Mouse (Mus musculus): ENCODE results near the gene Slc16a11. TPM values are rescaled to one million over a fixed set of nuclear protein-coding genes. Genes with fewer than 3 reads are reported as not detected.

The Slc16a11 gene
- polyA plus RNA-seq, 1 experiment from 2014 or later: 1.1 TPM

DNA sequence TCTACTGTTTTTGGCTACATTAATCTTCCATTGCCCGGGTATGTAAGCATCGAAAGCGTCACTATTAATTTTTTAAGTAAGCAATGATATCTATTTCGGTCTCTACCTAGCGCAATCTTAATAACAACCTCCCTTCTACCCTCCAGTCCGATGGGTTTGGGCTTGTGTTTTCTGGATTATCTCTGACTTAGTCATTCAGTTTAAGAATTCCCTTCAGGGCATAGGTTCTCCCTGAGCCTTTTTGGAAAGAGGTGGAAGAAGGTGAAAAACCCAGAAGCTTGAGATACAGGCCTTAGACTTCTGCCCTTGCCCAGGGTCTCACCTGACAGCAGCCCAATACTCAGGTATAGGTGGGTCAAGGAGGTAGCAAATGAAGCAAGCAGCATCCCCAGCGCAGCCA, 7.3 kb downstream of the Slc16a11 start:
- H3K36me3 ChIP-seq (ENCODE audit: control insufficient read depth, insufficient read depth, low read length): no peaks in the 10 kb centered on the region
- peaks cover 5% of the 10 kb centered on the region; the same call in 1 of the 2 replicates for H3K4me1 ChIP-seq (replicated peaks; ENCODE audit: control insufficient read depth, insufficient read depth, low read length)
- no peak for ATAC-seq (ENCODE audit: low read depth)

DNA sequence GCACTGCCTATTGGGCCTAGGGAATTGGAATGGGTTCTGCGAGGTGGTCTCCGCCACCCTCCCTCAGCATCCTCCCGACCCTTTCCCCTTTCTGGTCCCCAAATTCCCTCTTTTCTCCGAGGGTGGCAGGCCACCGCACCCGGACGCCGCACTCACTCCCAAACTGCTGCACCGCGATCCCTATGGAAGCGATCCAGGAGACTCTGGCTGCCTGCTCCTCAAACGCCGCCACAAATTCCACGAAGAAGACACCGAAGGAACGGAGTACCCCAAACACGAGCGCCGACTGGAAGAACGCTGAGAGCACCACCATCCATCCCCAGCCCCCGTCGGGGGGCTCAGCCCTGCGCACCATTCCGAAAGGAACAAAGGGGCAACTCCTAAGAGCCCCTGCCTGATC, 7.8 kb downstream of the Slc16a11 start:
- Histone ChIP-seq H3K4me2 (ENCODE audit: low read depth, low read length) (peak overlapping the region; percentile 95), H3K9ac (ENCODE audit: low read length) (peak overlapping the region; percentile 75), H3K4me3 (ENCODE audit: low read length) (peak overlapping the region; percentile 58), H3K9me3 (ENCODE audit: control insufficient read depth, low read length) (no peaks in the 10 kb centered on the region), H3K4me1 (replicated peaks; ENCODE audit: control insufficient read depth, insufficient read depth, low read length) (peaks cover 5% of the 10 kb centered on the region; the same call in 1 of the 2 replicates), H3K27ac (ENCODE audit: low read length) (peak overlapping the region; percentile 73), H3K27me3 (ENCODE audit: control insufficient read depth, insufficient read depth, low read depth, low read length) (peaks cover 10% of the 10 kb centered on the region), H3K36me3 (ENCODE audit: control insufficient read depth, insufficient read depth, low read length) (no peaks in the 10 kb centered on the region)
- 2% methylated on average over 24 of the region's 24 CpGs for WGBS
- ATAC-seq (ENCODE audit: low read depth): no peak

More for the DNA sequence above, 7.3 kb downstream of the Slc16a11 start:
- 63% methylated on average over 7 of the region's 7 CpGs for WGBS
- no peaks in the 10 kb centered on the region for H3K9me3 ChIP-seq (ENCODE audit: control insufficient read depth, low read length)
- H3K9ac ChIP-seq (ENCODE audit: low read length): peak overlapping the region; percentile 75
- peak overlapping the region; percentile 58 for H3K4me3 ChIP-seq (ENCODE audit: low read length)
- peaks cover 15% of the 10 kb centered on the region for H3K27me3 ChIP-seq (ENCODE audit: control insufficient read depth, insufficient read depth, low read depth, low read length)
- H3K27ac ChIP-seq (ENCODE audit: low read length): no peak overlapping the region
- peak overlapping the region; percentile 95 for H3K4me2 ChIP-seq (ENCODE audit: low read depth, low read length)

DNA sequence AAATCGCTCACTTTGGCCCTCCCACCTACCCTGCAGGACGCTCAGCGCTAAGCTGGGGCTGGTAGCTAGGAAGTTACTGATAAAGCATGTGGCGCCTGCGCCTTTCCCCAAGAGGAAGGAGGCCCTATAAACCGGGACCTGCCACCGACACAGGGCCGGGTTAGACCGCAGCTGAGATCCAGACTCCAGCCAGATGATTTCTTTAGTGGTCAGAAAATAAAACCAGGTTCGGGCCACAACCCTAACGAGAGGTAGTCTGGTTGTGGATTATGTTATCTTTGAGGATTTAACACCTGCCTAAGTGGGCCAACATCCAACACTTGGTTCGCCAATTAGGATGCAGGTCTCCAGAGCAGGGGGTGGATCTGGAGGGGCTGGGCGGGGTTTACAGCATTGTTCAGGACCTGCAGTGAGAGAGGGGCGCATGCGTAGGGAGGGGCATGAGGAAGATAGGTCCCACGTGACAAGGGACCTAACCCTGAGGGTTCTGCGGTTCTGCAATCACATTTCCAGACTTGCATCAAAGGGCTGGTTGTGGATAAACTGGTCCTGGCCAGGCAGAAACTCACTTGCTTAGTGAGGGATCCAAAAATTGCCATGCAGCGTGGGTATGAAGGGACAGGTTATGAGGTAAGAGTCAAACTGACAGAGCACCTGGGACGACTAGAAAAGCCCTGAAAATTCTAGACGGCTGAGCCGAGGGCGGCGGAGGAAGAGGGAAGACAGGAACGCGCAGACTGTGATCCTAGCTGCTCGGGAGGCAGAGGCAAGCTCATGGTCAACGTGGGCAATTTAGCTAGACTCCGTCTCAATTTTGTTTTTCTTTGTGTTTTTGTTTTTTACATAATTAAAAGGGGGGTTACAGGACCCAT, 8.4 kb downstream of the Slc16a11 start, which contains the start of gene Slc16a13:
TSS of gene Slc16a13 (minus strand) at position 334 of the 872 bp plus-strand sequence.
- peaks cover 4% of the 10 kb centered on the region for H3K27me3 ChIP-seq (ENCODE audit: control insufficient read depth, insufficient read depth, low read depth, low read length)
- no peaks in the 10 kb centered on the region for H3K9me3 ChIP-seq (ENCODE audit: control insufficient read depth, low read length)
- H3K27ac ChIP-seq (ENCODE audit: low read length): peak within 1 kb of the TSS; percentile 80
- H3K36me3 ChIP-seq (ENCODE audit: control insufficient read depth, insufficient read depth, low read length): no peaks in the 10 kb centered on the region
- peak within 1 kb of the TSS; percentile 75 for H3K9ac ChIP-seq (ENCODE audit: low read length)
- peak within 1 kb of the TSS; percentile 95 for H3K4me2 ChIP-seq (ENCODE audit: low read depth, low read length)
- H3K4me3 ChIP-seq (ENCODE audit: low read length): peak within 1 kb of the TSS; percentile 58
- H3K4me1 ChIP-seq (replicated peaks; ENCODE audit: control insufficient read depth, insufficient read depth, low read length): peaks cover 5% of the 10 kb centered on the region; the same call in 1 of the 2 replicates
- peak; percentile 95 for ATAC-seq (ENCODE audit: low read depth)
- WGBS: under 1% methylated on average over 28 of the region's 28 CpGs

DNA sequence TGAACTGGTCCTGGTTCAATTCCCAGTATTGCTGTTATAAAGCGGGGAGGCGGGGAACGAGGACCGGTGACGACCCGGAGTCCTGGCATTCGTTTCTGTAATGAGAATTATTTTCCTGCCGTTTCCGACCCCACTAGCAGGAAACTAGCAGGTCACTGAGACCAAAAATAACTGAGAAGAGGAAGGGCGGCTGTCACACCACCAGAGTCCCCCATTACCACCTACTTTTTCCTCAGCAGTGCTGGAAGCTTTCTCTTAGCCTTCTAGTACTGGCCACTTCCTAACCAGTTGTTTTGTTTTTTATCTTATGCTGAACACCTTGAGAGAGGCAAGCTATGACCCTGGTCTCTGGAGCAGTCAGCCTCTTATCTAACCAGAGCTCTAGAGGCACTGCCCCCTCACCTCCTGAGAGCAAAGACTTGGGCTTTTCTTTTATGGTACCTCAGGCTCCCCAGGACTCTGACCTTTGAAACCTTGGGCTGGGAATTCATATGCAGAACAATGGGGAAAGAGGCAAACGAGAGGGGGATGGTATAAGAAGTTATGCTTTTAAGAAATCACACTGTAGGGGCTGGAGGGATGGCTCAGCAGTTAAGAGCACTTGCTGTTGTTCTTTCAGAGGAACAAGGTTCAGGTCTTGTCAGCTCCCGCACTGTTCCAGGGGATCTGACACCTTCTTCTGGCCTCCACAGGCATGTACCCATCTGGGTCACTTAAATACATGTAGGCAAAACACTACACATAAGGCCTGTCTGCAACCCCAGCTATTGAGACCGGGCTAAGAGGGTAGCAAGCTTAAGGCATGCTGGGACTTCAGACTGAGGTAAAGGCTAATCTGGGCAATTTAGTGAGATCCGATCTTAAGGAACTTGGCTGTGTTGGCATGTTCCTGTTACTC, 9.3 kb downstream of the Slc16a11 start:
- peaks cover 3% of the 10 kb centered on the region for H3K27me3 ChIP-seq (ENCODE audit: control insufficient read depth, insufficient read depth, low read depth, low read length)
- H3K27ac ChIP-seq (ENCODE audit: low read length): peak overlapping the region; percentile 80
- ATAC-seq (ENCODE audit: low read depth): peak; percentile 9; the same call in 1 of the 2 replicates
- no peaks in the 10 kb centered on the region for H3K36me3 ChIP-seq (ENCODE audit: control insufficient read depth, insufficient read depth, low read length)
- H3K9ac ChIP-seq (ENCODE audit: low read length): peak overlapping the region; percentile 75
- H3K4me2 ChIP-seq (ENCODE audit: low read depth, low read length): peak overlapping the region; percentile 95
- H3K4me1 ChIP-seq (replicated peaks; ENCODE audit: control insufficient read depth, insufficient read depth, low read length): peaks cover 10% of the 10 kb centered on the region; the same call in 1 of the 2 replicates
- no peaks in the 10 kb centered on the region for H3K9me3 ChIP-seq (ENCODE audit: control insufficient read depth, low read length)
- WGBS: 14% methylated on average over 14 of the region's 14 CpGs
- H3K4me3 ChIP-seq (ENCODE audit: low read length): peak overlapping the region; percentile 58

DNA sequence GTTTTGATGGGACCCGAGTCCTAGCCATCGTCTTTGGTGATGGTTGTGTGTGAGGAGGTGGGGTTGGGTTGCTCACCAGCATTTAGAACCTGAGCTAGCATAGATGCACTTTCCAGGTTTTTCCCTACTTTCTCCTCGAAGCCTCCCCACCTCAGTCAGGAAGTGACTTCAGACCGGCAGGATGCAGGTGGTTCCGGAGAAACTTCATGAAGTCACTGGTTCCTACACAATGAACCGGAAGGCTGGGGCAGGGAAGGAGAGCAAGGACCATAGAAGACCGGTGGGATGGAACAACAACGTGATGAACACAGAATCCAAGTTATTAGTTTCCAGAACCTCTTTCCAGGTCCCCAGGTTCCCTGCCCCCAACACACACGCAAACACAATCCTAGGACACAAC, 11.2 kb downstream of the Slc16a11 start:
- 72% methylated on average over 9 of the region's 9 CpGs for WGBS
- Histone ChIP-seq H3K36me3 (ENCODE audit: control insufficient read depth, insufficient read depth, low read length) (no peaks in the 10 kb centered on the region), H3K4me3 (ENCODE audit: low read length) (no peak overlapping the region), H3K27ac (ENCODE audit: low read length) (peak overlapping the region; percentile 77), H3K4me2 (ENCODE audit: low read depth, low read length) (peak overlapping the region; percentile 38), H3K9ac (ENCODE audit: low read length) (no peak overlapping the region; the same call in 1 of the 2 replicates), H3K9me3 (ENCODE audit: control insufficient read depth, low read length) (no peaks in the 10 kb centered on the region), H3K27me3 (ENCODE audit: control insufficient read depth, insufficient read depth, low read depth, low read length) (peaks cover 7% of the 10 kb centered on the region), H3K4me1 (replicated peaks; ENCODE audit: control insufficient read depth, insufficient read depth, low read length) (peaks cover 23% of the 10 kb centered on the region)
- 0 out of 2 replicates have a peak, but pooled peaks have one; percentile 20 for ATAC-seq (ENCODE audit: low read depth)

DNA sequence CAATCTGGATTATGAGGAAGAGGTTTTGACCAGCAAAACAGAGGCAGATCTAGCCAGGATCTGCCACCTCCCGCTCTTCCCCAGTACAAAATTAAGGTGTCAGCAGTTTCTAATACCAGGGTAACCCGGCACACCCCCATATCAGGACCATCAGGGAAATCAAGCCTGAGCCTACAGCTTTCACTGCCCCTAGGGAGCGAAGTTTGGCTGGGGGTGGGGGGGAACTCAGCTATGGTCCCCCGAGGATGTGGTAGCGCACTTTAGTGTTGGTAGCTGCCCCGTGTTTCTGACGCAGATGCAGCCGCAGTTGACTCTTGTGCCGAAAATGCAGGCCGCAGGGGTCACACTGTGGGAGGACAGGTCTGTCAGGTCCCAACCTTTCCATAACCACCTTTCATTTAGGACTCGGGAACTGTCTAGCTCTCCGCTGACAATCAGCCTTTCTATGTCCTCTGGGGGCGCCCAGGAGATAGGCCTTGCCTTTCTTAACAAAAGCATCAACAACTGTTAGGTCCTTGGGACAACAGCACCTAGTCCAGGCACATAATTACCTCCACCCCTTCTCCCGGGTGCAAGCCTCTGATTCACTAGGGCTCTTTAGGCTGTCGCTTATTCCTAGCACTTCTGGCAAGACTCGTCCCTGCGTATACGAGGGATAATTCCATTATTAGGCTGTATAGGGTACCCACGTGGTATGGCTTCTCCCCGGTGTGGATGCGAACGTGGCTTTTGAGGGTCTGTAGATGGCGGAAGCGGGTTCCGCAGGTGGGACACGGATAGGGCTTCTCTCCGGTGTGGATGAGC, 13.4 kb downstream of the Slc16a11 start:
- Histone ChIP-seq H3K36me3 (ENCODE audit: control insufficient read depth, insufficient read depth, low read length) (no peaks in the 10 kb centered on the region), H3K9me3 (ENCODE audit: control insufficient read depth, low read length) (no peaks in the 10 kb centered on the region), H3K9ac (ENCODE audit: low read length) (peak overlapping the region; percentile 27), H3K4me3 (ENCODE audit: low read length) (peak overlapping the region; percentile 48), H3K4me1 (replicated peaks; ENCODE audit: control insufficient read depth, insufficient read depth, low read length) (peaks cover 32% of the 10 kb centered on the region), H3K4me2 (ENCODE audit: low read depth, low read length) (peak overlapping the region; percentile 61), H3K27ac (ENCODE audit: low read length) (peak overlapping the region; percentile 60), H3K27me3 (ENCODE audit: control insufficient read depth, insufficient read depth, low read depth, low read length) (peaks cover 20% of the 10 kb centered on the region)
- 25% methylated on average over 27 of the region's 27 CpGs for WGBS
- no peak for ATAC-seq (ENCODE audit: low read depth)

DNA sequence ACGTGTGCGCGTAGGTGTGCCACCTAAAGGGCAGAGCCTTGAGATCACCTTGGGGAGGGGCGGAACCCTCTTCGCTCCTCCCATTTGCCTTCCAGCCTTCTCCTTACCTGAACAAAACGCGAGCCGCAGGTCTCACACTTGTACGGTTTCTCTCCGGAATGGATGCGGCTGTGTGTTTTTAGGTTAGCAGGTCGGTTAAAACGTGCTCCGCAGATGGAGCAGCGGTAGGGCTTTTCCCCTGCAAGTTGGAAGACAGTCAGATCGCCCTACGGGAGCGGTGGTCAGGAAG, 14.0 kb downstream of the Slc16a11 start:
- Histone ChIP-seq H3K27ac (ENCODE audit: low read length) (peak overlapping the region; percentile 60; the same call in 1 of the 2 replicates), H3K4me3 (ENCODE audit: low read length) (peak overlapping the region; percentile 48), H3K9me3 (ENCODE audit: control insufficient read depth, low read length) (no peaks in the 10 kb centered on the region), H3K4me2 (ENCODE audit: low read depth, low read length) (peak overlapping the region; percentile 61), H3K9ac (ENCODE audit: low read length) (peak overlapping the region; percentile 27), H3K27me3 (ENCODE audit: control insufficient read depth, insufficient read depth, low read depth, low read length) (peaks cover 20% of the 10 kb centered on the region), H3K36me3 (ENCODE audit: control insufficient read depth, insufficient read depth, low read length) (no peaks in the 10 kb centered on the region), H3K4me1 (replicated peaks; ENCODE audit: control insufficient read depth, insufficient read depth, low read length) (peaks cover 32% of the 10 kb centered on the region)
- WGBS: 5% methylated on average over 18 of the region's 18 CpGs
- no peak for ATAC-seq (ENCODE audit: low read depth)

DNA sequence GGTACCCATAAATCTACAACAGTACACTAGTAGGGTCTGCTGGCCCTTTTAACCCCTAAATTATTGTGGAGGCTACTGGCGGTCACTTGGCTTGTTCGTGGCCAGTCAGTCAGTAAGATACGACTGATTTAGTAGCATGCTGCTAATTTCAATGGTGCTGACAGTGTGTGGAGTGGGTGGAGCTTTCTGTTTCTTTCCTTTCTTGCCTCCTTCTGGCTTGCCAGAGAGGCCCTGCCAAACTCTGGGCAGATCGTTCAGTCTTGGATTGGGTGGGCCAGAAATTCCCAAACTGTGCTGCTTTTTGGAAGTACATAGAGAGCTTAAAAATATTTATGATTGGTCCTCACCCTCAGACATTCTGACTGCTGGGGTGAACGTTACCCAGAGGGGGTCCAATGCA, 14.6 kb downstream of the Slc16a11 start:
- peak overlapping the region; percentile 61 for H3K4me2 ChIP-seq (ENCODE audit: low read depth, low read length)
- ATAC-seq (ENCODE audit: low read depth): no peak
- H3K27ac ChIP-seq (ENCODE audit: low read length): 0 out of 2 replicates have a peak overlapping the region, but pooled peaks have one; percentile 6
- peaks cover 20% of the 10 kb centered on the region for H3K27me3 ChIP-seq (ENCODE audit: control insufficient read depth, insufficient read depth, low read depth, low read length)
- H3K9me3 ChIP-seq (ENCODE audit: control insufficient read depth, low read length): no peaks in the 10 kb centered on the region
- WGBS: 26% methylated on average over 5 of the region's 5 CpGs
- peaks cover 29% of the 10 kb centered on the region for H3K4me1 ChIP-seq (replicated peaks; ENCODE audit: control insufficient read depth, insufficient read depth, low read length)
- H3K36me3 ChIP-seq (ENCODE audit: control insufficient read depth, insufficient read depth, low read length): no peaks in the 10 kb centered on the region
- peak overlapping the region; percentile 48 for H3K4me3 ChIP-seq (ENCODE audit: low read length)
- peak overlapping the region; percentile 27 for H3K9ac ChIP-seq (ENCODE audit: low read length)

All from lung, embryonic 16.5 days (tissue).